Mouse (Mus musculus) left cerebral cortex, adult 11 months (tissue): Measurements from ENCODE around the gene Mrtfa.

Experiments used
- DNase-seq: peaks from one replicate; pipeline ENCODE4 v3.0.0; 2022; ENCODE audit warnings: low spot score

Gene Mrtfa

DNA sequence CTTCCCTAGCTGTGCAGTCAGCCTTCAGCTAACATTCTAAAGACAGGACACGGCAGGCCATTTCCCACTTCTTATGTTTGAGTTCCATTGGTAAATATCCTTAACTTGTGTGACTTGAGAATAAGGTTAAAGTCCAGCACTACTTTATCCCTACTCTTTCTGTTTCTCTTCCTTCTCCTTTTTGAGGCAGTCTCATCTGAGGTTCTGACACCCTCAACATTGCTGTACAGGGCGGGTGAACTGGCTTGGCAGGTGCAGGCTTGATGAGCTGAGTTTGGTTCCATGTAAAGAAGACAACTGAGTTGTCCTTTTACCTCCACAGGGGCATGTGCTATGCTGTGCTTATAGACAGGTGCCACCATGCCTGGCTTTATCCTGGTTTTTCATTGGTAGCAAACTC, 207.3 kb downstream of the Mrtfa start:
- DNase-seq: no peak

- no peak for DNase-seq
Observed at GRCm38 (mm10) chr15:80981176-80981575, 209.4 kb downstream of the Mrtfa start.

DNA sequence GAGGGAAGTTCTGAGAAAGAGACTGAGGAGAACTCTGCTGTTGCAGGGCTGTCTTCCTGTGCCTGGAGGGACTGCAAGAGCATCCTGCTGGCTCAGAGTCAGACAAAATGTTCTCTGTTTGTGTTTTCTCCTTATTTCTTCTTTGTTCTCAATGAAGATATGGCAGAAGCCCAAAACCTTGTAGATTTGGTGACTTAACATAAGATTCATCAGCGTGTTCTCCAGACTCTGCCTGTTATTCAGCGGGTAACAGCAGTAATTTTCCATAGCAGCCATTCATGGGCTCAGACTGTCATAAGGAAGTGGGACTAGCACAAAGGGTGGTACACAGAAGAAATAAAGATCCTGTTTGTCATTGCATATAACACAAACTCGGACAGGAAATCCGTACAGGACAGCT, 210.9 kb downstream of the Mrtfa start:
- DNase-seq: no peak

- DNase-seq: peak; percentile 81
Observed at GRCm38 (mm10) chr15:80977620-80978334, 212.8 kb downstream of the Mrtfa start, which contains the start of gene Sgsm3. Sgsm3 (plus strand) TSS chr15:80977765.

DNA sequence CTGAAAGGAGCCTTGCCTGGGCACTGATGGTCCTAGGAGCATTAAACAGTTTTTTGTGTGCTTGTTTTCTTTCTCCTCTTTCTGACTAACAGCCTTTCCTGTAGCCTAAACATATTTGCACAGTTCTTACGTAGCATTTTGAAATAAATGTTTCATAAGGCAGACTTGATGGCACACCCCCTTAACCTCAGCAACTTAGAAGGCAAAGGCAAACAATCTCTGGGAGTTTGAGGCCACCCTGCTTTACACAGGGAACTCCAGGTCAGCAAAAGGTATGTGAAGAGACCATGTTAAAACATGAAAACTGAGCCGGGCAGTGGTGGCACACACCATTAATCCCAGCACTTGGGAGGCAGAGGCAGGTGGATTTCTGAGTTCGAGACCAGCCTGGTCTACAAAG, 214.9 kb downstream of the Mrtfa start:
- DNase-seq: no peak

- DNase-seq: no peak
Observed at GRCm38 (mm10) chr15:80974311-80974710, 216.2 kb downstream of the Mrtfa start.

DNA sequence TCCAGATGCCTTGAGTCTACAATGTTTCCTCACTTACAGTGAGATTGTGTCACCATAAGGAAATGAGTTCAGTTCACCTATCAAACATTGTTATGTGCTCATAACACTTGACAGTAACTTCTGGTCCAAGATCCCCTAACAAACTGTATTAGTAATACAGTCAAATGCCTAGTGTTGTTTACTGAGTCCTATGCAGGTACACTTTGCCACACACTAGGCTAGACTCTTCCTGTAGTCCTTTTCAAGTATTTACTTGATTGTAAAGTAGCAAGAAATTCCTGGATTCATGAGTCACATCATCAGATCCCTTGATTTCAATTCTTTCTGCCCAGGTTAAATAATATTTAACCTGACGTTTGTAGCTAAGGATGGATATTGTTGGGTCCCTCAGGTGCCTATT, 221.2 kb downstream of the Mrtfa start:
- DNase-seq: no peak
